Mouse (Mus musculus) 3T3-L1 (cell line): ENCODE results near the gene Mrc1.
"Not testable (repeated sequence)": the region's sequence is repeated elsewhere in the genome, so short reads cannot be mapped to it uniquely, and the experiment has no call there.

Experiments used
- DNase-seq: peaks from one replicate; pipeline ENCODE4 v3.0.0-alpha.2; 2015; ENCODE audit warnings: low read depth, low spot score

Gene Mrc1

GRCm38 (mm10) chr2:14229149-14229548, at the start of gene Mrc1:
Mrc1 (plus strand) TSS chr2:14229392.
- no peak for DNase-seq

- no peak for DNase-seq
Measured at GRCm38 (mm10) chr2:14184375-14184774, 44.8 kb upstream of the Mrc1 start.

- no peak for DNase-seq
Measured at GRCm38 (mm10) chr2:14190684-14191083, 38.5 kb upstream of the Mrc1 start.

GRCm38 (mm10) chr2:14191601-14192000, 37.6 kb upstream of the Mrc1 start:
- no peak for DNase-seq

- no peak for DNase-seq
Measured at GRCm38 (mm10) chr2:14192046-14192445, 37.1 kb upstream of the Mrc1 start.

- DNase-seq = not testable (repeated sequence)
Measured at GRCm38 (mm10) chr2:14198325-14198903, 30.8 kb upstream of the Mrc1 start.

GRCm38 (mm10) chr2:14199621-14200020, 29.6 kb upstream of the Mrc1 start:
- DNase-seq = no peak

- not testable (repeated sequence) for DNase-seq
Measured at GRCm38 (mm10) chr2:14200879-14201445, 28.2 kb upstream of the Mrc1 start.

- no peak for DNase-seq
Measured at GRCm38 (mm10) chr2:14204308-14204707, 24.9 kb upstream of the Mrc1 start.

GRCm38 (mm10) chr2:14206798-14207197, 22.4 kb upstream of the Mrc1 start:
- DNase-seq = no peak

- no peak for DNase-seq
Measured at GRCm38 (mm10) chr2:14210731-14211130, 18.5 kb upstream of the Mrc1 start.

GRCm38 (mm10) chr2:14211606-14212005, 17.6 kb upstream of the Mrc1 start:
- no peak for DNase-seq

- DNase-seq = no peak
Measured at GRCm38 (mm10) chr2:14214764-14215163, 14.4 kb upstream of the Mrc1 start.

GRCm38 (mm10) chr2:14216653-14217052, 12.5 kb upstream of the Mrc1 start:
- no peak for DNase-seq

- DNase-seq = no peak
Measured at GRCm38 (mm10) chr2:14218126-14218525, 11.1 kb upstream of the Mrc1 start.

- DNase-seq = no peak
Measured at GRCm38 (mm10) chr2:14224387-14224786, 4.8 kb upstream of the Mrc1 start.

GRCm38 (mm10) chr2:14228495-14228894, 697 bp upstream of the Mrc1 start:
- DNase-seq = no peak

GRCm38 (mm10) chr2:14229979-14230378, 787 bp downstream of the Mrc1 start:
- DNase-seq = no peak

GRCm38 (mm10) chr2:14232897-14233296, 3.7 kb downstream of the Mrc1 start:
- DNase-seq = no peak

GRCm38 (mm10) chr2:14233983-14234382, 4.8 kb downstream of the Mrc1 start:
- DNase-seq = no peak

- no peak for DNase-seq
Measured at GRCm38 (mm10) chr2:14235319-14235718, 6.1 kb downstream of the Mrc1 start.

GRCm38 (mm10) chr2:14236920-14237319, 7.7 kb downstream of the Mrc1 start:
- no peak for DNase-seq

GRCm38 (mm10) chr2:14237723-14238122, 8.5 kb downstream of the Mrc1 start:
- DNase-seq = no peak

GRCm38 (mm10) chr2:14239151-14239550, 10.0 kb downstream of the Mrc1 start:
- no peak for DNase-seq
